ENCODE assay signal across 8 mouse cellular contexts in genomic region chr1:157412454-157413369, GRCm38 (mm10). TPM values are rescaled to one million over a fixed set of nuclear protein-coding genes. Genes with fewer than 3 reads are reported as not detected.
DNase-seq lines count a peak whose midpoint lies in the region; ATAC-seq and TF ChIP-seq lines count a peak whose summit lies in the region.

Gene Rasal2, minus strand, starts transcription at chr1:157412595.

- peaks cover 8% of the 10 kb centered on the region for H3K79me3 ChIP-seq in C2C12 (ENCODE audit: low read depth)

- H3K27ac ChIP-seq in heart, embryonic 11.5 days (ENCODE audit: low read depth, low read length) = peak within 1 kb of the TSS; percentile 95
- H3K27ac ChIP-seq in kidney, embryonic 16.5 days (ENCODE audit: low read length) = peak within 1 kb of the TSS; percentile 96
- peak within 1 kb of the TSS; percentile 56 for H3K27ac ChIP-seq in liver, adult 2 months (replicated peaks; ENCODE audit: insufficient read depth, low read depth, low read length)

- TF ChIP-seq CTCF in C2C12 (IDR thresholded peaks at IDR 0.05; ENCODE audit: control insufficient read depth, insufficient read depth, insufficient read length) = no peak
- TF ChIP-seq CTCF in brain, embryonic 14.5 days (IDR thresholded peaks at IDR 0.05; ENCODE audit: borderline replicate concordance, extremely low read depth, insufficient read depth, insufficient read length) = no peak
- no peak for TF ChIP-seq CTCF in liver, adult 2 months (IDR thresholded peaks at IDR 0.05; ENCODE audit: low read depth, low read length)

- no peaks in the 10 kb centered on the region for H3K27me3 ChIP-seq in C2C12 (ENCODE audit: control insufficient read depth, insufficient read depth, insufficient read length)
- H3K27me3 ChIP-seq in erythroblast, embryonic 14.5 days (ENCODE audit: control insufficient read depth) = peaks cover 24% of the 10 kb centered on the region
- H3K27me3 ChIP-seq in heart, embryonic 11.5 days (ENCODE audit: control insufficient read depth, insufficient read depth, low read length) = no peaks in the 10 kb centered on the region
- H3K27me3 ChIP-seq in kidney, embryonic 16.5 days (ENCODE audit: insufficient read depth, low read length) = no peaks in the 10 kb centered on the region
- no peaks in the 10 kb centered on the region for H3K27me3 ChIP-seq in liver, adult 2 months (ENCODE audit: control insufficient read depth, insufficient read depth, low read length)
- no peaks in the 10 kb centered on the region for H3K27me3 ChIP-seq in myocyte (ENCODE audit: control insufficient read depth, insufficient read depth, insufficient read length)
- H3K27me3 ChIP-seq in splenic B cell, adult 2 months (ENCODE audit: control insufficient read depth, insufficient read depth, low read length, poor library complexity, severe bottlenecking) = no peaks in the 10 kb centered on the region

- H3K4me3 ChIP-seq in C2C12 (ENCODE audit: insufficient read depth, poor library complexity, severe bottlenecking) (peak within 1 kb of the TSS; percentile 74), myocyte (peak within 1 kb of the TSS; percentile 35)
- peak within 1 kb of the TSS; percentile 80 for H3K4me3 ChIP-seq in erythroblast, embryonic 14.5 days (replicated peaks)
- peak within 1 kb of the TSS; percentile 98 for H3K4me3 ChIP-seq in heart, embryonic 11.5 days (ENCODE audit: low read depth, low read length)
- peak within 1 kb of the TSS; percentile 85 for H3K4me3 ChIP-seq in kidney, embryonic 16.5 days (ENCODE audit: low read length)
- peak within 1 kb of the TSS; percentile 64 for H3K4me3 ChIP-seq in liver, adult 2 months (ENCODE audit: insufficient read depth, low read depth, low read length)

- no peaks in the 10 kb centered on the region for H3K9me3 ChIP-seq in erythroblast, embryonic 14.5 days (ENCODE audit: control insufficient read depth, low read length)
- no peaks in the 10 kb centered on the region for H3K9me3 ChIP-seq in heart, embryonic 11.5 days (replicated peaks; ENCODE audit: control insufficient read depth, low read length)
- no peaks in the 10 kb centered on the region for H3K9me3 ChIP-seq in kidney, embryonic 16.5 days (ENCODE audit: low read length)

- H3K36me3 ChIP-seq in C2C12 (ENCODE audit: control insufficient read depth, insufficient read depth) = no peaks in the 10 kb centered on the region
- H3K36me3 ChIP-seq in erythroblast, embryonic 14.5 days (ENCODE audit: control insufficient read depth) = no peaks in the 10 kb centered on the region
- no peaks in the 10 kb centered on the region for H3K36me3 ChIP-seq in heart, embryonic 11.5 days (ENCODE audit: control insufficient read depth, insufficient read depth, low read length)
- H3K36me3 ChIP-seq in kidney, embryonic 16.5 days (ENCODE audit: insufficient read depth, low read length) = no peaks in the 10 kb centered on the region
- no peaks in the 10 kb centered on the region for H3K36me3 ChIP-seq in liver, adult 2 months (ENCODE audit: control insufficient read depth, insufficient read depth, low read length)
- H3K36me3 ChIP-seq in myocyte (ENCODE audit: control insufficient read depth, insufficient read depth) = no peaks in the 10 kb centered on the region
- no peaks in the 10 kb centered on the region for H3K36me3 ChIP-seq in splenic B cell, adult 2 months (ENCODE audit: control insufficient read depth, insufficient read depth, low read length, poor library complexity, severe bottlenecking)

- peak; percentile 80 for TF ChIP-seq POLR2A in brain, embryonic 14.5 days (IDR thresholded peaks at IDR 0.05; ENCODE audit: borderline replicate concordance, extremely low read depth, insufficient read depth, insufficient read length, poor library complexity, severe bottlenecking)
- 0 out of 2 replicates have a peak, but pooled peaks have one; percentile 21 for TF ChIP-seq POLR2A in liver, adult 2 months (IDR thresholded peaks at IDR 0.05; ENCODE audit: extremely low read depth, insufficient read depth, low read length)
- TF ChIP-seq POLR2A in myocyte (IDR thresholded peaks at IDR 0.05; ENCODE audit: insufficient read length, low read depth) = peak; percentile 67

- peak within 1 kb of the TSS; percentile 86 for H3K9ac ChIP-seq in heart, embryonic 11.5 days (ENCODE audit: low read depth, low read length)
- H3K9ac ChIP-seq in kidney, embryonic 16.5 days (replicated peaks; ENCODE audit: low read length) = peak within 1 kb of the TSS; percentile 78
- H3K9ac ChIP-seq in liver, adult 2 months (ENCODE audit: low read depth, low read length) = peak within 1 kb of the TSS; percentile 88

- WGBS in heart, embryonic 11.5 days (ENCODE audit: insufficient replicate concordance) = 1% methylated on average over 62 of the region's 62 CpGs
- under 1% methylated on average over 61 of the region's 62 CpGs for WGBS in kidney, embryonic 16.5 days
- WGBS in liver, adult 2 months = under 1% methylated on average over 62 of the region's 62 CpGs

- H3K4me1 ChIP-seq in erythroblast, embryonic 14.5 days (ENCODE audit: control insufficient read depth) = peaks cover 24% of the 10 kb centered on the region
- H3K4me1 ChIP-seq in heart, embryonic 11.5 days (ENCODE audit: control insufficient read depth, insufficient read depth, low read length) = peaks cover 20% of the 10 kb centered on the region
- peaks cover 8% of the 10 kb centered on the region for H3K4me1 ChIP-seq in kidney, embryonic 16.5 days (ENCODE audit: insufficient read depth, low read length)
- H3K4me1 ChIP-seq in liver, adult 2 months (ENCODE audit: control insufficient read depth, insufficient read depth, low read length) = no peaks in the 10 kb centered on the region; the same call in 1 of the 2 replicates

- H3K4me2 ChIP-seq in heart, embryonic 11.5 days = peak within 1 kb of the TSS; percentile 70
- H3K4me2 ChIP-seq in kidney, embryonic 16.5 days (replicated peaks; ENCODE audit: low read depth, low read length) = peak within 1 kb of the TSS; percentile 58
- H3K4me2 ChIP-seq in myocyte (ENCODE audit: low read depth) = peak within 1 kb of the TSS; percentile 93

- DNase-seq in brain, embryonic 14.5 days (ENCODE audit: low read depth) = peak; percentile 99
- DNase-seq in liver, adult 2 months (ENCODE audit: extremely low read depth, low read depth, low spot score) = peak; percentile 92
- peak; percentile 97 for DNase-seq in splenic B cell, adult 2 months (ENCODE audit: low read depth, low spot score)

- H3ac ChIP-seq in C2C12 (ENCODE audit: control insufficient read depth, insufficient read length, low read depth) (peak within 1 kb of the TSS; percentile 93), myocyte (ENCODE audit: control insufficient read depth, insufficient read length) (peak within 1 kb of the TSS; percentile 28)

- peak; percentile 95 for ATAC-seq in heart, embryonic 11.5 days (replicated peaks; ENCODE audit: insufficient number of reproducible peaks, low FRiP score, low TSS enrichment)
- peak; percentile 98 for ATAC-seq in kidney, embryonic 16.5 days (ENCODE audit: low FRiP score, low TSS enrichment)

- H3K79me2 ChIP-seq in C2C12 (ENCODE audit: control insufficient read depth, insufficient read depth) (peaks cover 43% of the 10 kb centered on the region), myocyte (ENCODE audit: control insufficient read depth, insufficient read depth) (peaks cover 44% of the 10 kb centered on the region)
- H3K79me2 ChIP-seq in liver, adult 2 months (ENCODE audit: control insufficient read depth, insufficient read depth, low read length) = peaks cover 3% of the 10 kb centered on the region; the same call in 1 of the 2 replicates

TF ChIP-seq in C2C12, 6 proteins besides CTCF, POLR2A, EP300 and RAD21:
- TF ChIP-seq MYOD1 (IDR thresholded peaks at IDR 0.05; ENCODE audit: control insufficient read depth, insufficient read length, low read depth) (no peak), CEBPB (IDR thresholded peaks at IDR 0.05; ENCODE audit: low read depth) (peak; percentile 10), FOSL1 (IDR thresholded peaks at IDR 0.05; ENCODE audit: insufficient read depth, low read length, poor library complexity, severe bottlenecking) (no peak), MYOG (IDR thresholded peaks at IDR 0.05; ENCODE audit: control insufficient read depth, extremely low read depth, insufficient read length) (no peak), USF1 (IDR thresholded peaks at IDR 0.05; ENCODE audit: low read depth) (no peak), MAX (IDR thresholded peaks at IDR 0.05) (peak; percentile 87)

TF ChIP-seq in myocyte, 11 proteins besides CTCF, POLR2A, EP300 and RAD21:
- TF ChIP-seq TCF12 (IDR thresholded peaks at IDR 0.05; ENCODE audit: insufficient read depth, poor library complexity, severe bottlenecking) (no peak), MYOG (IDR thresholded peaks at IDR 0.05; ENCODE audit: control insufficient read depth in 1 of 3, insufficient read depth in 1 of 3, insufficient read length in 2 of 3, low read depth in 2 of 3) (peak in 1 of 3 experiments; percentile 55), MAX (IDR thresholded peaks at IDR 0.05; ENCODE audit: low read depth) (no peak), SRF (IDR thresholded peaks at IDR 0.05; ENCODE audit: control insufficient read depth, insufficient read length, low read depth) (peak; percentile 75), USF1 (IDR thresholded peaks at IDR 0.05; ENCODE audit: low read depth) (no peak), REST (IDR thresholded peaks at IDR 0.05; ENCODE audit: insufficient read depth, insufficient read length) (no peak), TCF3 (IDR thresholded peaks at IDR 0.05; ENCODE audit: insufficient read length, low read depth) (no peak), E2F4 (IDR thresholded peaks at IDR 0.05; ENCODE audit: insufficient read depth) (peak; percentile 65), POLR2AphosphoS2 (IDR thresholded peaks at IDR 0.05; ENCODE audit: insufficient read length, low read depth) (peak; percentile 16), MYOD1 (IDR thresholded peaks at IDR 0.05; ENCODE audit: control insufficient read depth in 1 of 3, insufficient read length in 2 of 3, low read depth in 2 of 3) (peak in 1 of 3 experiments; percentile 61), CEBPB (IDR thresholded peaks at IDR 0.05; ENCODE audit: insufficient read depth, poor library complexity, severe bottlenecking) (no peak)

RNA-seq across cellular contexts. Expression of gene Rasal2, which starts in this region (rescaled TPM):
- polyA plus RNA-seq in C2C12 (2012; fragmentation: generic; extraction: Trizol) = 3.0 TPM
- 29.5 and 39.9 TPM in 2 replicates for polyA plus RNA-seq in brain, embryonic 14.5 days (2012; rRNA removed)
- 0.01 TPM in 1 of 2 replicates, not detected in the other for polyA plus RNA-seq in erythroblast, embryonic 14.5 days (2012)
- polyA plus RNA-seq in heart, embryonic 11.5 days (2014; fragmentation: Nextera tagmentation; extraction: Ambion mirVana) = 16.1 and 16.4 TPM in 2 replicates
- polyA plus RNA-seq in kidney, embryonic 16.5 days (2015; fragmentation: Nextera tagmentation; extraction: Ambion mirVana) = 6.9 and 8.0 TPM in 2 replicates
- total RNA-seq in liver, adult 2 months (2014; rRNA removed) = 9.1 and 10.2 TPM in 2 replicates
- 0.90 and 1.2 TPM in 2 replicates for polyA plus RNA-seq in liver, adult 2 months (2012; rRNA removed)
- 4.1 TPM for polyA plus RNA-seq in myocyte (2012; fragmentation: generic; extraction: Trizol)

Comparison
In these comparisons a context has a peak if more than half of its experiments do, and no peak if none do; other contexts are left out.
1. Peak in every context shown above with its lines: DNase-seq, ATAC-seq, H3K4me3 ChIP-seq and H3K27ac ChIP-seq.
2. H3K4me3 ChIP-seq: peak in every context shown above with its lines; median percentile 98 in heart, embryonic 11.5 days; 85 in kidney, embryonic 16.5 days; 80 in erythroblast, embryonic 14.5 days; 74 in C2C12; 64 in liver, adult 2 months; 35 in myocyte.
3. POLR2A ChIP-seq: peak in every context shown above with its lines; median percentile 80 in brain, embryonic 14.5 days; 67 in myocyte; 21 in liver, adult 2 months.